Mouse (Mus musculus) ovary, adult 18-20 months (tissue): ENCODE results near the gene Adipor2.

Source experiments
- DNase-seq: peaks from one replicate; pipeline ENCODE4 v3.0.0; 2022; ENCODE audit warnings: low spot score, mixed read lengths

The Adipor2 gene

GRCm38 (mm10) chr6:119346257-119346656, 71.2 kb downstream of the Adipor2 start:
- DNase-seq: no peak

- no peak for DNase-seq
Measured at GRCm38 (mm10) chr6:119341409-119341808, 76.1 kb downstream of the Adipor2 start.

- no peak for DNase-seq
Measured at GRCm38 (mm10) chr6:119338121-119338912, 79.2 kb downstream of the Adipor2 start.

GRCm38 (mm10) chr6:119337287-119337686, 80.2 kb downstream of the Adipor2 start:
- no peak for DNase-seq

- DNase-seq: no peak
Measured at GRCm38 (mm10) chr6:119336124-119336523, 81.4 kb downstream of the Adipor2 start.

- DNase-seq: no peak
Measured at GRCm38 (mm10) chr6:119333831-119334230, 83.7 kb downstream of the Adipor2 start.

GRCm38 (mm10) chr6:119333202-119333601, 84.3 kb downstream of the Adipor2 start:
- no peak for DNase-seq

GRCm38 (mm10) chr6:119332111-119332510, 85.4 kb downstream of the Adipor2 start:
- DNase-seq: no peak

- DNase-seq: no peak
Measured at GRCm38 (mm10) chr6:119330506-119330905, 87.0 kb downstream of the Adipor2 start, which contains the start of gene Lrtm2. Gene Lrtm2, minus strand, starts transcription at chr6:119330766.

- DNase-seq: no peak
Measured at GRCm38 (mm10) chr6:119329936-119330335, 87.6 kb downstream of the Adipor2 start.

- no peak for DNase-seq
Measured at GRCm38 (mm10) chr6:119329215-119329714, 88.2 kb downstream of the Adipor2 start.

GRCm38 (mm10) chr6:119328521-119329115, 88.9 kb downstream of the Adipor2 start:
- no peak for DNase-seq

- no peak for DNase-seq
Measured at GRCm38 (mm10) chr6:119326541-119326940, 91.0 kb downstream of the Adipor2 start.

GRCm38 (mm10) chr6:119325978-119326377, 91.5 kb downstream of the Adipor2 start:
- no peak for DNase-seq

- no peak for DNase-seq
Measured at GRCm38 (mm10) chr6:119324776-119325175, 92.7 kb downstream of the Adipor2 start.

- DNase-seq: no peak
Measured at GRCm38 (mm10) chr6:119321752-119322151, 95.8 kb downstream of the Adipor2 start.

- no peak for DNase-seq
Measured at GRCm38 (mm10) chr6:119320481-119320880, 97.0 kb downstream of the Adipor2 start.

- no peak for DNase-seq
Measured at GRCm38 (mm10) chr6:119319358-119319757, 98.1 kb downstream of the Adipor2 start.

- DNase-seq: no peak
Measured at GRCm38 (mm10) chr6:119318732-119319131, 98.8 kb downstream of the Adipor2 start.

GRCm38 (mm10) chr6:119314751-119315476, 102.6 kb downstream of the Adipor2 start:
- no peak for DNase-seq

GRCm38 (mm10) chr6:119313588-119314375, 103.7 kb downstream of the Adipor2 start:
- DNase-seq: no peak

- no peak for DNase-seq
Measured at GRCm38 (mm10) chr6:119313096-119313495, 104.4 kb downstream of the Adipor2 start.
